Mouse (Mus musculus) limb, embryonic 15.5 days (tissue): ENCODE measurements around the gene Npc2. TPM values are rescaled to one million over a fixed set of nuclear protein-coding genes. Genes with fewer than 3 reads are reported as not detected.

ENCODE experiments used
- ATAC-seq: fragments of 200-750 bp; cut with Nextera tagmentation; 2 replicates; pipeline ENCODE4 v1.8.0; 2017; ENCODE audit warnings: low read depth, moderate TSS enrichment; ENCODE audit not compliant: insufficient number of reproducible peaks, low FRiP score, low TSS enrichment
- H3K27ac ChIP-seq: fragments of 300-500 bp; sonication (generic); 2 replicates; pipeline ENCODE4 v1.5.1; 2015; ENCODE audit warnings: moderate library complexity, mild to moderate bottlenecking, inconsistent platforms
- H3K27me3 ChIP-seq: fragments of 300-500 bp; sonication (generic); 2 replicates; pipeline ENCODE4 v1.6.1; 2015; ENCODE audit warnings: inconsistent platforms
- H3K36me3 ChIP-seq: fragments of 300-500 bp; sonication (generic); 2 replicates; pipeline ENCODE4 v1.6.1; 2015; ENCODE audit warnings: inconsistent platforms
- H3K4me1 ChIP-seq: fragments of 300-500 bp; sonication (generic); 2 replicates; pipeline ENCODE4 v1.6.1; 2015; ENCODE audit warnings: inconsistent platforms
- H3K4me2 ChIP-seq: fragments of 300-500 bp; sonication (generic); 2 replicates; pipeline ENCODE4 v1.6.1; 2015; ENCODE audit warnings: mild to moderate bottlenecking, inconsistent platforms
- H3K4me3 ChIP-seq: fragments of 300-500 bp; sonication (generic); 2 replicates; pipeline ENCODE4 v1.5.1; 2015; ENCODE audit warnings: mild to moderate bottlenecking, inconsistent platforms
- H3K9ac ChIP-seq: fragments of 300-500 bp; sonication (generic); 2 replicates; pipeline ENCODE4 v1.6.1; 2015; ENCODE audit warnings: inconsistent platforms
- H3K9me3 ChIP-seq: fragments of 300-500 bp; sonication (generic); 2 replicates; pipeline ENCODE4 v1.6.1; 2016; ENCODE audit warnings: inconsistent platforms
- WGBS: fragments of 180-500 bp; shearing (Covaris S2); methylation state at CpG from one replicate; pipeline ENCODE4 v1.1.7; 2015; 5-methylcytosine and 5-hydroxymethylcytosine counted together
- polyA plus RNA-seq: library from polyadenylated mRNA; unstranded; fragments of >200 nt; fragmentation: Nextera tagmentation; extraction: Ambion mirVana; gene quantifications from 2 replicates; pipeline ENCODE4 v1.2.1, GENCODE M21; 2015

Npc2 gene
- 72.0 and 76.6 TPM in 2 replicates for polyA plus RNA-seq

DNA sequence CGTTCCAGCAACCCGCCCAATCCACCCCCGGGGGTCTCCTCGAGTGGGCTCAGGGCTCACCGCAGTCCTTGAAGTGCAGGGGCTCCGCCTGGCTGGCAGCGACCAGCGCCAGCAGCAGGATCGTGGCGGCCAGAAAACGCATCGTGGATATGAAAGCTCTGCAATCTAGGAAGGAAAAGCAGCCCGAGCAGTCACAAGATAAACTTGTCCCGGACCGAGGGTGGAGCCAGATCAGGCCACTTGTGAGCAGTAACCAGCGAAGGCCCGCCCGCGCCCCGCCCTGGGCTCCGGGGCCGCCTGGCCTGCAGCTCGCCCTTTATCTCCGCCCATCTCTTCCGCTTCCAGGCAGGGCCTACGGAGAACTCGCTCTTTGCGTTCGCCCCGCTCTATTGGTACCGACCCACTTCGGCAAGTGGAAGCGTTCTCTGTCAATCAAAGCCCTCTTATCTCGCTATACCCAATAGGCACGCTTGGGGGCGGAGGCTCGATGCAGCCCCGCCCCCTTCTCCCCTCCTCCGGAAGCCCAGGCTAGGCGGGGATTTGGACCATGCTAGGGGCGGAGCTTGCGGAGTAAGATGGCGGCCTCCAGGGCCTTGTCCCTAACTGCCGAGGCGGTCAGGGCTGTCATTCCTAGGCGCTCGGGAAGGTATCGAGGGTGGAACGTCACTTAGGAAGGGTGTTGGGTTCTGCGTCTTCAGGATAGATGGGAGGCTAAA, at the start of gene Npc2, which contains the start of gene Isca2:
Gene Npc2 (minus strand): TSS at position 427 of the 716 bp plus-strand sequence.
Gene Isca2 (plus strand): TSS at position 526 of the 716 bp plus-strand sequence.
- H3K27ac ChIP-seq, result peak within 1 kb of the TSS; percentile 98
- H3K9ac ChIP-seq, result peak within 1 kb of the TSS; percentile 75
- peaks cover 6% of the 10 kb centered on the region; the same call in 1 of the 2 replicates for H3K36me3 ChIP-seq
- peaks cover 26% of the 10 kb centered on the region for H3K4me1 ChIP-seq
- no peaks in the 10 kb centered on the region for H3K9me3 ChIP-seq
- H3K4me2 ChIP-seq, result peak within 1 kb of the TSS; percentile 71
- H3K4me3 ChIP-seq, result peak within 1 kb of the TSS; percentile 74
- WGBS, result under 1% methylated on average over 50 of the region's 50 CpGs
- no peaks in the 10 kb centered on the region for H3K27me3 ChIP-seq
- ATAC-seq, result peak; percentile 100

DNA sequence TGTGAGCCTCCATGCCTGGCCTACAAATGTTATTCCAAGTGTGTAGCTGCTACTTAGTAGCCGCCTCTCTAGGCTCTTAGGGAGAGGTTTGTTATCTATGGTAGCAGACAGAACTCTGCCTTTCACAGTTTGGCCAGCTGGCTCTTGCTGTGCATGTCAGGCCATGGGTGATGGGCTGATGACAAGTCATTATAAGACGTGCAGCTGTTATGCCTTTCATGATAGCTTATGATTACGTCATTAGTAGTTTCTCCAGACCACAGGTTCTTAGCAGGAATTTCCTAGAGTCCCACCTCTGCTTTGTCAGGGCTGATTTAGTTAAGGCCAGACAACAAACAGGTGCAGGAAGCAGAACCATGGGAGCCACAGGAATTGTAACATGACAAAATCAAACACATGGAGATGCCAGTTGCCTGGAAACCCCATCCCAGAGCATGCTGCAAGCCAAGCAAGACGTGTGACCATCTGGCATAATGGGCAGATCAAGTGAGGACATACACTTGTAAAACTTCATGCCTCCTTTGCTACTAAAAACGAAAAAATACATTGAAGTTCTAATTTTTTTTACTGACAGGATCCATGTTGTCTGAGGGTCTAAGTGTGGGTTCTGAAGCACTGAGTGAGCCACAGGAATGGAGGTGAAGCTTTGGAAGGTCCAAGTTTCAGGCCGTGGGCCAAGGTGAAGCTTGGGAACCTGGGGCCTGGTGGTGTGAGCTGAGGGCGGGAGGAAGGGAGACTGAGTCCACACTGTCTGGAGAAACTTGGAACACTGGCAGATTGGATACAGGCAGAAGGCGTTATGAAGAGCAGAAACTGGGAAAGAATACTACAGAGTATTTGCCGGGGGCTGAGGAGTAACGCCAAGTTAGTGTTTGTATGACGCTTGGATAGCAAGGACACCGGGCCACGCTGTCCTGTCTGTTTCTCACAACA, 46.5 kb upstream of the Npc2 start:
- 81% methylated on average over 13 of the region's 13 CpGs for WGBS
- Histone ChIP-seq H3K36me3 (no peaks in the 10 kb centered on the region), H3K4me1 (peaks cover 14% of the 10 kb centered on the region), H3K9ac (no peak overlapping the region), H3K4me2 (no peak overlapping the region), H3K27ac (no peak overlapping the region), H3K9me3 (no peaks in the 10 kb centered on the region), H3K27me3 (no peaks in the 10 kb centered on the region), H3K4me3 (no peak overlapping the region)
- ATAC-seq, result no peak

DNA sequence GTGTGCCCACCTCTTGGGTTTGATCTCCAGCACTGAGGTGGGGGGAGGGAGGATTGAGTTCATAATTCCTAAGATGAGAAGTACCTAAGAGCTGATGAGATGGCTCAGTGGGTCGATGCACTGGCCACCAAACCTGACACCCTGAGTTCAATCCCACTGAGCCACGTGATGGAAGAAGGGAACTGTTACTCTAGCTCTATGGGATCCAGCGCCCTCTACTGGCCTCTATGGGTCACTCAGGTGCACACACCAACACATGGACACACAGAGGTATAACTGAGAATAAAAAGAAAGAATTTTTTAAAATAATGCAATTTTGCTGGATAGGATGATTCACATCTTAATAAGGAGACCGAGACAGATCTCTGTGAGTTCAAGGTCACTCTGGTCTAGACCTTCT, 45.5 kb upstream of the Npc2 start:
- Histone ChIP-seq H3K9me3 (no peaks in the 10 kb centered on the region), H3K4me1 (peaks cover 5% of the 10 kb centered on the region), H3K4me2 (no peak overlapping the region), H3K4me3 (no peak overlapping the region), H3K36me3 (no peaks in the 10 kb centered on the region), H3K27ac (no peak overlapping the region), H3K9ac (no peak overlapping the region), H3K27me3 (0 out of 2 replicates have a peak, but pooled peaks cover 3% of the 10 kb centered on the region)
- ATAC-seq, result no peak
- WGBS, result 68% methylated on average over 4 of the region's 4 CpGs

DNA sequence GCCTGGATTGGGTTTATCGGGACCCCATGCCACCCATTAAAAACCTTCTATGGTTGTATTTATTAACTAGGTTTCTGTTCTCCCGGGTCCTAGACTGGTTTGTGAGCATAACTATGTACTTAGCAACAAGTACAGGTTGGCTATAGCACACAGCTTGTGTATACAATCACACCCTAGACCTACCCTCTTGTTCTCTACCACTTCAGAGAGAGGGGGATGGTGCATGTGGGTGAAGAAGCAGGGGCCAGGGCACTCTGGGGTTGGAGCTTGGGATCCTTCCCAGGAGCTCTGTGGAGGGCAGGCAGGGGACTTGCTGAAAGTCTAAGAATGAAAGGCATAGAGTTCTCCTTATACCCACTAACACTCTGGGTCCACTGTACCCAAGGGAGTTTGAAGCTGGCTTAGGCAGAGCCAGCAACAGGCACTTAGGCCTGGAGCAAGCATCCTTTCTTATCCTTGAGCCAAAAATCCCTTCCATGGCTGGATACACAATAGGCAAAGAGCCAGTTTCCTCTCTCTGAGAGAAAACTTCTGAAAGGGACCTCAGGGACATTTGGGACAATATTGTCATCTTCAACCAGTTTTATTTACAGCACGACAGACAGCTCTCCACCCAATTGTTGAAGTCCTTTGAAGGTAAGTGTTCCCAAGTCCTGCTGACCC, 41.8 kb upstream of the Npc2 start:
- 57% methylated on average over 3 of the region's 3 CpGs for WGBS
- Histone ChIP-seq H3K27ac (no peak overlapping the region), H3K36me3 (no peaks in the 10 kb centered on the region), H3K4me1 (no peaks in the 10 kb centered on the region), H3K27me3 (0 out of 2 replicates have a peak, but pooled peaks cover 3% of the 10 kb centered on the region), H3K4me2 (no peak overlapping the region), H3K4me3 (no peak overlapping the region), H3K9me3 (no peaks in the 10 kb centered on the region), H3K9ac (no peak overlapping the region)
- ATAC-seq, result no peak

DNA sequence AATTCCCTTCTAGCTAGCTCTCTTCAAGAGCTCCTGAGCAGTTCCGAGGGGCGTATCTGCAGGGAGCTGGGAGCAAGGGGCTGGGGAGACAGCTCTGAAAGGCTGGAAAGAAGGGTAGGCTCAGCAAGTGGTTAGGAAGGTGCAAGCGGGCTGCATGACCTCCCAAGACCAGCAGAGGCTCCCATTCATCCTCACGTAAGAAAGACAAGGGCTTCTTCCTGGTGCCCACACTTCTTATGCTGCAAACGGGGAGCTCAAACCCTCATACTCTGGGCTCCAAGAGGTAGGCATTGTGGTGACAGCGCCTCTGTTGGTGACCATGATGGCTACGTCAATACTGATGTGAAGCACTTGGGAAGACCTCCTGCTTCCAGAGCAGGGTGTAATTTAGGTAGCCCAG, 40.8 kb upstream of the Npc2 start:
- H3K4me3 ChIP-seq, result no peak overlapping the region
- WGBS, result 45% methylated on average over 7 of the region's 7 CpGs
- H3K4me2 ChIP-seq, result no peak overlapping the region
- no peaks in the 10 kb centered on the region for H3K4me1 ChIP-seq
- H3K9me3 ChIP-seq, result no peaks in the 10 kb centered on the region
- H3K27me3 ChIP-seq, result 0 out of 2 replicates have a peak, but pooled peaks cover 3% of the 10 kb centered on the region
- no peak overlapping the region for H3K27ac ChIP-seq
- H3K36me3 ChIP-seq, result no peaks in the 10 kb centered on the region
- no peak for ATAC-seq
- no peak overlapping the region for H3K9ac ChIP-seq

DNA sequence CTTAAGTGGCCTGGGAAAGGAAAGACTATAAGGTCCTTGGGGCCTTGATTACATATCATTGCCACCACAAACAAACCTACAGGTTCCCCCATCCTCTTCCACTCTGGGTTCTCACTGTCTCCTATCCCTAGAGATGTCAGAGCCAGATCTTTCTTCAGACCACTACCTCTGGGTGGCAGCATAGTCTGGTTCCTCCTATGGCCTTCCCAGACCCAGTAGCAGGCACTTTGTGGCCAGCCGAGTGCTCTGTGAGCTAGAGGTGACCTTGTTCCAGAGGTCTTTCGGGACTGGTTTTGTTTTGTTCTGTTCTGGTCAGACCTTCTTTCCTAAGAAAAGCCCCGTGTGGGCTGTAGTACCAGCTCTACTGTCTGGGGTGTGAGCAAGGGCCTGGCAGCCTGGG, 39.1 kb upstream of the Npc2 start:
- no peak for ATAC-seq
- no peak overlapping the region for H3K27ac ChIP-seq
- 57% methylated on average over 3 of the region's 3 CpGs for WGBS
- H3K36me3 ChIP-seq, result no peaks in the 10 kb centered on the region
- 0 out of 2 replicates have a peak, but pooled peaks cover 3% of the 10 kb centered on the region for H3K27me3 ChIP-seq
- no peak overlapping the region for H3K4me3 ChIP-seq
- H3K9me3 ChIP-seq, result no peaks in the 10 kb centered on the region
- no peak overlapping the region for H3K4me2 ChIP-seq
- H3K9ac ChIP-seq, result no peak overlapping the region
- no peaks in the 10 kb centered on the region for H3K4me1 ChIP-seq

DNA sequence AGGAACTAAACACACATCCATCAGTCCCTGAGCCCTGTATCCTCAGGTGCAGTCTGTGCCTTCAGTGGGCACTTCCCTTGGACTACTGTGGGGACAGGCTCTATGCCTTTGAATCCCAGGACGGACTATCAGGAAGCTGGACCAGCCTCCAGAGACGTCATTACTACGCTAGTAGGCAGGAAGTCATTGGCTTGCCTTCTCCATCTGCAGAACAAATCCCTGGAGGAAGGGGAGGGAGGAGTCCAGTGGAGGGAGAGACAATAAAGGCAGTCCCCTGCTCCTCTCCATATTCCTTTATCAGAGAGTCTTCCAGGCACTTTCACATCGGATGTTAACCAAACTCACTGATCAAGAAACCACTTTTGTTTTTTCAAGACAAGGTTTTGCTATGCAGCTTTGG, 38.6 kb upstream of the Npc2 start:
- H3K27me3 ChIP-seq, result 0 out of 2 replicates have a peak, but pooled peaks cover 3% of the 10 kb centered on the region
- H3K36me3 ChIP-seq, result no peaks in the 10 kb centered on the region
- no peaks in the 10 kb centered on the region for H3K9me3 ChIP-seq
- H3K9ac ChIP-seq, result no peak overlapping the region
- H3K4me1 ChIP-seq, result peaks cover 2% of the 10 kb centered on the region; the same call in 1 of the 2 replicates
- no peak overlapping the region for H3K4me3 ChIP-seq
- 63% methylated on average over 4 of the region's 4 CpGs for WGBS
- H3K27ac ChIP-seq, result no peak overlapping the region
- no peak overlapping the region for H3K4me2 ChIP-seq
- no peak for ATAC-seq

DNA sequence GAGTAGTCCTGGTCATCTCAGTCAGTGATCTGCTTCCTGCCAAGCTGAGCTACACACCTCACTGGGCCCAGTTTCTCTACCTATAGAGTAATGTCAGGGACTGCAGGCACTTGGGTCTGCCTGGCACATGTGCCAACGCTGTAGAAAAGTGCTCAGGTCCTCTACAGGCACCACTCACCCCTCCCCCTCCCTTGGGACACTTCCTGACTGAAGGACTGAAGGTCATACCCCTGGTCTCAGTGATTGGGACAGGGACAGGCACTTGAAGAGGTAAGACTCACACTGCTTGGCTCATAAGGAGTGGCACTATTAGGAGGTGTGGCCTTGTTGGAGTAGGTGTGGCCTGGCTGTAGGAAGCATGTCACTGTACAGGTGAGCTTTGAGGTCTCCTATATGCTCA, 37.9 kb upstream of the Npc2 start:
- Histone ChIP-seq H3K4me2 (no peak overlapping the region), H3K4me3 (no peak overlapping the region), H3K27ac (no peak overlapping the region), H3K36me3 (no peaks in the 10 kb centered on the region), H3K9ac (no peak overlapping the region), H3K9me3 (no peaks in the 10 kb centered on the region), H3K27me3 (0 out of 2 replicates have a peak, but pooled peaks cover 3% of the 10 kb centered on the region), H3K4me1 (peaks cover 5% of the 10 kb centered on the region; the same call in 1 of the 2 replicates)
- ATAC-seq, result no peak
- 54% methylated on average over 1 of the region's 1 CpGs for WGBS

DNA sequence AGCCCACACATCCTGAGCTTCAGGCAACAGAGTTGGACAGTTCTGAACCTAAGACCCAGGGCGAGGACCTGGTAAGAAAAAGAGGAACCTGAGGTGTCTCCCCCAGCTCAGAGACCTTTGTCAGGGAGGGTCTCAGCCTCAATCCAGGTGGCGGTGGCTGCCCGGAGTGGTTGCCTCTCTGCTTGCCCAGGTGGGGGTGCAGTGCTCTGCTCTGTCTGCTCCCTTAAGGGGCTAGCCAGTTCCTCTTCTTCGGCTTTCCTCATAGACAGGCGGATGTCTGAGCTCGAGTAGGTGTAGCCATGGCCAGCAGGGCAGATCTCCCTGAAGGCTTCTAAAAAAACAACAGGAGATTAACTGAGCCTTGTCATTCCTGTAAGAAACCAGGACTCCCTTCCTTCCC, 36.1 kb upstream of the Npc2 start:
- H3K27me3 ChIP-seq, result 0 out of 2 replicates have a peak, but pooled peaks cover 3% of the 10 kb centered on the region
- H3K4me2 ChIP-seq, result no peak overlapping the region
- ATAC-seq, result no peak
- H3K9me3 ChIP-seq, result no peaks in the 10 kb centered on the region
- H3K36me3 ChIP-seq, result no peaks in the 10 kb centered on the region
- no peak overlapping the region for H3K4me3 ChIP-seq
- peaks cover 14% of the 10 kb centered on the region for H3K4me1 ChIP-seq
- 80% methylated on average over 6 of the region's 6 CpGs for WGBS
- no peak overlapping the region for H3K9ac ChIP-seq
- H3K27ac ChIP-seq, result no peak overlapping the region

DNA sequence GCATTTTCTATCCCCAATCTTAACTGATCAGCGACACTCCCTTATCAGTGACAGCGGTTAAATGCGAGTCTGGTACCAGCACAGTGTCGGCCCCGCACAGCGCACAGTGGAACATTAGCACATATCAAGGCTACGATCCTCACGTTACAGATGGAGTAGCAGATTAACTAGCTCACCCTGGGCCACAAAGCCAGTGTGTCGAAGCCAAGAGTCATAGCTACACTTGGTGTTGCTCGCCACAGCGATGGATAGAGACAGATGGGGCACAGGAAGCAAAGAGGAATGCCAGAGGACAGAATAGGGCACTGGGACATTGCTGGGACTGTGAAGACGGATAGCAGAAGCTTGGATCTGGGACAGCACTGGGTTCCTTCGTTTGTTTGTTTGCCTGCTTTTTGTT, 34.4 kb upstream of the Npc2 start:
- ATAC-seq, result no peak
- Histone ChIP-seq H3K9me3 (no peaks in the 10 kb centered on the region), H3K27ac (no peak overlapping the region), H3K27me3 (no peaks in the 10 kb centered on the region), H3K9ac (no peak overlapping the region), H3K4me2 (no peak overlapping the region), H3K4me3 (no peak overlapping the region), H3K36me3 (no peaks in the 10 kb centered on the region), H3K4me1 (peaks cover 14% of the 10 kb centered on the region)
- WGBS, result 78% methylated on average over 13 of the region's 13 CpGs

DNA sequence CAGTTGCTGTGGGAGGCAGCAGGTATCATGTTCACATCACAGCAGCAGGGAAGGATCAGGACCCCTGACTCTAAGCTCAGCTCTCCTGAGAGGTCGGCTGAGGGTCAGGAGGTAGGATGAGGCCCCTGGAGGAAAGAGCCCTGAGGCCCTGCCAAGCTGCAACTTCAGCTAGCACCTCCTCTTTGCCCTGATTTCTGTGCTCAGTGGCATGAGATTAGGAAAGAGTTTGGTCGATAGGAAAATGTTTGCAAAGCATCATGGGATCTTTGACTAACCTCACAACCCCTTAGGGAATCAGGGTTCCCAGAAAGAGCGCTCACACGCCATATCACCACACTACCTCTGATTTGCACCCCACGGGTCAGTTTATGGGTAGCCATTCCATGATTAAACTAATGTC, 33.8 kb upstream of the Npc2 start:
- Histone ChIP-seq H3K9ac (no peak overlapping the region), H3K36me3 (no peaks in the 10 kb centered on the region), H3K27ac (no peak overlapping the region), H3K4me3 (no peak overlapping the region), H3K4me2 (no peak overlapping the region), H3K27me3 (no peaks in the 10 kb centered on the region), H3K4me1 (peaks cover 14% of the 10 kb centered on the region), H3K9me3 (no peaks in the 10 kb centered on the region)
- no peak for ATAC-seq
- 50% methylated on average over 5 of the region's 5 CpGs for WGBS
